Mouse (Mus musculus) right cerebral cortex, adult 2 months (tissue): ENCODE results near the gene Agbl2.
"Not testable (repeated sequence)": the region's sequence is repeated elsewhere in the genome, so short reads cannot be mapped to it uniquely, and the experiment has no call there.

ENCODE experiments used
- DNase-seq, 2 experiments: peaks; one replicate each; pipeline ENCODE4 v3.0.0; 2021 to 2022; ENCODE audit warnings: low spot score in 2 of 2

Gene Agbl2

DNA sequence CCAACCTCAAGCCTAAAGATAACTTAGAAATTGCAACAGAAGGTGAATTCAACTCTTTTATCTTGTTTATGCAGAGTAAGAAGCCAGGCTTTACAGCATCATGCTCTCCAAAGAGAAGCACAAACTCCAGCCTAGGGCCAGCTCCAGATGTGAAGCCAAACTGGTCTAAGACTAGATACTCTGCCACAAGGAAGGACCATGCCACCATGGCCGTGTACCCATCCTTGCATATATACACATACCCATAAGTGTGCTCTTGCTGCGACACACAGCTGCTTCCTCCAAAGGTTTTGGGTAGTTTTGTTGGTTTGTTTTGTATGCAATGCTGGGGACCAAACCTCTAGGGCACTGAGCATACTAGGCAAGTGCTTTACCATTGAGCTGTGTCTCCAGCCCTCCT is 32.7 kb downstream of the Agbl2 start:
- no peak for DNase-seq

DNA sequence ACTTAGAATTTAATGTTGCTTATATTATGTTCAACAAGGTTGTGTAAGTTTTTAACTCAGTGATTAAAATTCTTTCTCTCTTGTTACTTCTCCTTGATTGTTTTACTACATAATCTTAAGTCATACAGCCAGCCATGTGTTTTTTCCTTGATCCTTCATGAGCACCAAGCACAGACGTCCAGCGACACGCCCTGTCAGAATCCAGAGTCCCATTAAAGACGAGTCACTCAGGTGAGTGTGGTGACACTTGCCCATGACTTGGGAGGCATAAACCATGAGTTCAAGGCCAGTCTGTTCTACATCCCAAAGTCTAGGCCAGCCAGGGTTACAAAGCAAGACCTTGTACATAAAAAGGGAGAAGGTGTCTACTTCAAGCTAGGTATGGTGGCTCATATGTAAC is 33.6 kb downstream of the Agbl2 start:
- no peak for DNase-seq

DNA sequence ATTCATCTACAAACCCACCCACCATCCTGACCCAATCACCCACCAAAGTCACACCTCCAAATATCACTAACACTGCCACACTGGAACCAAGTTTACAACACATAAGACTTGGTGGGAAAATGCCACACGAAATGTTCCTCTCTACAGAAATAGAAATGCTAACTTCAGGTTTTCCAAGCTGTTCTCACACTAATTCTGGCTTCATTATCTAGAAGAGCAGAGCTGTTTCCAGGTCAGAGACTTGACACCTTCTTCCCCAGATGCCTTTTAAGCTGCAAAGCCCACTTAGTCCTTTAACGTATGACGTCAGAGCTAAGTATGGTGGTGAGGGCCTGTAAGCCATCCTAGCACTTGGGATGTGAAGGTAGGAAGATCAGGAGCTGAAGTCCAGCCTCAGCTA is 36.2 kb downstream of the Agbl2 start:
- DNase-seq, result peak; percentile 12 to 23

DNA sequence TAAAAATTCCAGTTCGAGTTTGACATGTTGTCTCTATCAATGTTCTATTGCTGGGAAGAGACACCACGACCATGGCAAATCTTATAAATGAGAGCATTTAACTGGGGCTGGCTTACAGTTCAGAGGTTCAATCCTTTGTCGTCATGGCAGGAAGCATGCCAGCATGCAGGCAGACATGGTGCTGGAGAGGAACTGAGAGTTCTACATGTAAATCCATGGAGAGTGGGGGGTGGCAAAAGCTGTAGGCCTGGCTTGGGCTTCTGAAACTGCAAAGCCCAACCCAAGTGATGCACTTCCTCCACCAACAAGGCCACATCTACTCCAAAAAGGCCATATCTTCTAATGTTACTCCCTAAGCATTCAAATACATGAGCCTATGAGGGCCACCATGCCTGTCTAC is 38.4 kb downstream of the Agbl2 start:
- DNase-seq, result no peak

DNA sequence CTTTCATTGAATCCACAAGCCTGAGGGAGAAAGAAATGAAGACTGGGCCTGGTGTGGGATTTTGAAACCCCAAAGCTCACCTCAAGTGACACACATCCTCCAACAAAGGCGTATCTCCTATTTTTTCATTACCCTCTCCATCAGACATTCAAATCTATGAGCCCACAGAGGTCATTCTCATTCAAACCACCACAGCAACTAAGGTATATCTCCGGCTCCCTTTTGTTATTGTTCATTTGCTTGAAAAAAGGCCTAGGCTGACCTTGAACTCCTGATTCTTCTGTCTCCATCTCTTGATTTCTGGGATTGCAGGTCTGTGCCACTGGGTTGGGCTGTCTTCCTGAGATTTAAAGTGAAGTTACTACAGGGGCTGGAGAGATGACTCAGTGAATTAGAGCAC is 40.5 kb downstream of the Agbl2 start:
- no peak for DNase-seq

DNA sequence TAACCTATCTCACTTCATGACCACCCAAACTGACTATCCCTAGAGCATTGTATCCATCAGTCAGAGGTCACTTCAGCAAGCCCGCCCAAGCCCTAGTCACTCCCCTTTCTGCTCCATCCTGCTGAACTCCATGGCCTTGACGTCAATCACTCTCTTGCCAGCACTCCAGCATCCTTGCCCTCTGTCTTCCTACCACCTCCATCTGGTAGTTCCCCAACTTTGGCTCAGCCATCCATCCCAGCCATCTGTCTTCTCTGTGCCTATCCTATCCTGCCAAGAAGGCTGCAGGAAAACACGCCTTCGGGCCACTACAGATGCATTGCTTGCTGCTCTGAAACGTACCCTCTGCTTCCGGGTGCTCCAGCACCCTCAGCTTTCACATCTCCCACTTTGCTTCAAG is 41.3 kb downstream of the Agbl2 start:
- peak in 1 of 2 experiments; percentile 6 for DNase-seq

DNA sequence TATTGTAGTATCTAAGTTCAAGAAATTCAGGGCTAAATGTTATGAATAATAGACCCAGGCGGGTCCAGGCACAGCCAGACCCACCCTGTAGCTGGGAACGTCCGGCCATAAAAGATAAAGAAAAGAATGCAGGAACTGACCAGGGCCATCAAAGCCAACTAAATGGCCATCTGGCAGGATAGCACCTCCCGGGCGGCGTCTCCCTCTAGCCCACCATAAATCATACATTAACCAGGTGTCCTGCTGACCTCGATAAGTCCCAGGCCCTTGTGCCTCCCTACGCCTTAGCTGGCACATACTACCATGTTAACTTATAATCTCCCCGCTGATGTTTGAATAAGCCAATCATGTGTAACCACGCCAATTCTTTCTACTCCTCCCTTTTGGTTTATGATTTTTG is 42.0 kb downstream of the Agbl2 start:
- not testable (repeated sequence) for DNase-seq

DNA sequence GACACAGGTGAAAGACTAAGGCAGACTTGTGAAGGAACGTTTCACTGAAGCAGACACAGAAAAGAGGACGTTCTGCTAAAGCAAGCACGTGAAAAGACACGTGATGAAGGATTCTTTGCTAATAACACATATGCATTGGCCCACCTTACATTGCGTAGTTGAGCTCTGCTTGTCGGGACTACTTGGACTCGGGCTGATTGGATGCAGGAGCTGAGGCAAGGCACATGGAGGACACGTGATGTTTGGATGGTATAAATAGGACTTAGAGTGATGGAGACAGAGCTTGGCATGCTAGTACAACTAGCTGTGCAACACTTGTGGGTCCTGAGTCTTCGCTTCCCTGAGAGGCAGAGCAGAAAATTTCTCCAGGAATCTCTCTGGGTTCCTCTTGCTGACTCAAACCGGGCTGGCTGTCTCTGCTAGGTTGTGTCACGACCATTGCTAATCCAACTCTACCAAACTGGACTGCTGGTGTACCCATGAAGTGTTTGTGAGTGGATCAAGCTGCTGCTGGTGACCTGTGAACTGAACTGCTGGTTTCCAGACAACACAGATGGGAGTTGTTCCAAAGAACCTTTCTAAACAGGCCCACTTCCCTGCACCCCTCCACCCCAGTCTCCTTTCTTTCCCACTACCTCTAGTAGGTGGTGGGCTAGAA is 43.1 kb downstream of the Agbl2 start:
- DNase-seq, result no peak

DNA sequence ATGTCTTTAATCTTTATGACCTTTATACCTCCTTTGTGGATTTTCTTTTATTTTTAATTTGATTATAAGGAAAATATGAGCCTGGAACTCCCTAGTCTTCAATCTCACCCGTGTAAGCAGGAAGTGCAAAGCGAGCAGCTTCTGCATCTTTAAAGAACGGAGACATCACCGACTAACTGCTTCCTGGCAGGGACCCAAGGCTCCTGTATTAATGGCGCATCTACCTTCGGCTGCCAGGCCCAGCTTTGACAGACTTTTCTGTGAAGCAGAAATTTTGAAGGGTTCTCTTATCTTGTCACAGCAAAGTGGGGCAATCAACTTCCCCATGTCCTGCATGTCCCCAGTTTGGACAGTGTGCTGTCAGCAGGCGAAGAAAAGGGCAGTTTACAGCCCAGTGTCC is 46.2 kb downstream of the Agbl2 start:
- no peak for DNase-seq

DNA sequence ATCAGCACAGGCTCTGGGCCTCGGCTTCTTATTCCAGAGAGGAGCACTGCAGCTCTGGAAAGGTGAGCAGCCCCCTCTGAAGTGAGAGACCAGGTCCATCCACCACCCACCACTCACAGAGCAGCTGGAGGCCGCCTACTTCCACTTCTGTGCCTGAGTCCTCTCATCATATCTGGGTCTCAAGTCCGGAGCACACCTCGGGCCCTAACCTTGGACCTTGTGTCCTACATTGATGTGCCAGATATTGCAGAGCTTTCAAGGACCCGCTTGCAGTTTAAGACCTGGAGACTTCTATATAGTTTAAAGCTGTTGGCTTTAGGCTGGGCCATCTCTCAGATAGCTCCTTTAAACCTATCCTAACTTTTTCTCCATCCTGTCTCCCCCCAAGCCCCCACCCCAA is 51.0 kb downstream of the Agbl2 start:
- no peak for DNase-seq

DNA sequence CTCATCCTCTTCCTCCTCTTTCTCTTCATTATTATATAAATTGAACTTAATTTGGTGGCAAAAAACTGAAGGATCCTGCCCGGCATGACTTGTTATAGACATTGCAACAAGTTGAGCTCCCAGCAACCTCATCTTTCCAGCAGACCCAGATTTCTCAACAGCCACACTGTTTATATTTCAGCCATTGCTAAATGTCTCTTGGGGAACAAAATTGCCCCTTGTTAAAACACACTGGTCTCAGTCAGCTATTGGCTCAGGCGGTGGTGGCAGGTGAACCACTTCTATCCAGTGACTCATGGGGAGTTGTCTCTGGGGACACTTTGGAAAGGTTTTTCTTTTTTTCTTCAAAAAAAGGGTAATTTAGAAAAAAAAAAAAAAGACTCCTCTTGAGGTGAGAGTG is 56.1 kb downstream of the Agbl2 start:
- no peak for DNase-seq

DNA sequence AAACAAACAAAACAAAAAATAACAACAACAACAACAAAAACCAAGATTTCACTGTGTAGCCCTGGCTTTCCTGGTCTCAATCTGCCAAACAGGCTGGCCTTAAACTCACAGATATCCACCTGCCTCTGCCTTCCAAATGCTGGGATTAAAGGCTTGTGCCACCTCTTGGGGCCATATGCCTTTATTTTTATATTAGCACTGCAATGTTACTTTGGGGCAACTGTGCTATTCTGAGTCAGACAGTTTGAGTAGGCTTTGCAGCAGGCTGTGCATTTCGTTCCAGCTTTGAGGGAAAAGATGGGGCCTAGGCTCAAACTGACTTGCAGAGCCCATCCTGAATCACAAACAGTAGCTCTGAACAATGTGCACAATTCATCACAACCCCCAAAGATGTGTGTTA is 61.1 kb downstream of the Agbl2 start:
- no peak for DNase-seq

DNA sequence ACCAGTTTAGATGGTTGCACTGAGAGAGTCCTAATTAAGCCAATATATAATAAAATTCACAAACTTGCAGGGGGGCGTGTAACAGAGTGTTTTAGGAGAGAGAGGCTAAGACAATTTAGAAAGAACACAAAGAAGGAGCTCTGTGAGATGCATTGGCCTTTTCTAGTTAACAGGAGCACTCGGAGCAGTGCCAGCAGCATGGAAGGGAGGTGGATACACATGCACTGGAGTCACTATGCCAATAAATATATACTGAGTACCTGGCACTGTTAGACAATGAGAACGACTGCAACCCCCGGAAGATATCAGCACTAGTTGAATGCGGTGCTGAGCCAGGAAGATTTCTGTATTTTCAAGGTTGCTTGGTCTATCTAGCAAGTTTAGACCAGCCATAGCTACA is 61.7 kb downstream of the Agbl2 start:
- no peak for DNase-seq

DNA sequence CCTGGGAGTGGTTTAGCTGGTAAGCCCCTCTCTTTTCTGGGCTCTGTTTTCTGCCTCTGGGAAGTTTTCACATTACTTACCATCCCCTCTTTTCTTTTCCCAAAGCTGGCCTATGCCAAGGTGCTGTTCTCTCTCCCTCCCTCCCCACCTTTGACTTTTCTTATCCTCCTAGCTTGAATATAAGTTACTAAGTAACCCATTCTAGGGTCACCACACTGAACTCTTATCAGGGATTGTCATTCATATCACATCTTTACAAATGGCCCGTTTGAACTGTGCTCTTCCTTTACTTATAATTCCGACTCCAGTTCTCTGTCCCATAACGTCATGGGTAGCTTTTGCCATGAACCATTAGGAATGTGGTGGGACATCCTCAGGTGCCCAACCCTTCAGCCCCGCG is 62.7 kb downstream of the Agbl2 start:
- DNase-seq, result no peak

DNA sequence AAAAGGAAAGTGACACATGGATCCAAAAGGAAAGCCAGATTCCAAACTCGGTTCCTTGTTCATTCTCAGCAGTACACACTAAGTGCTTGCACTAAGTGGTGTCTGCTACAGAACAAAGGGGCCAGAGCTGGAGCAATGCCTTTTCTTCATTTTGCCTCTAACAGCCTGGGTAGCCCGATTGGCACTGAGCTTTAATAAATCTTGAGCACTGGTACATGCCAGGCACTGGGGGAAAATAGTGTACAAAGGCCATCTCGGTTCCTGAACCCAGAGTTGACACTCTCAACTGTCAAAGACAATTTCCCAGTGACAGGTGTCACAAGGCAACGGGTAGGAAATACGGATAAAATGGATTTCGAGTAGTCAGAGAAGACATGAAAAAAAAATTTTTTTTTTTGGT is 63.6 kb downstream of the Agbl2 start:
- no peak for DNase-seq

DNA sequence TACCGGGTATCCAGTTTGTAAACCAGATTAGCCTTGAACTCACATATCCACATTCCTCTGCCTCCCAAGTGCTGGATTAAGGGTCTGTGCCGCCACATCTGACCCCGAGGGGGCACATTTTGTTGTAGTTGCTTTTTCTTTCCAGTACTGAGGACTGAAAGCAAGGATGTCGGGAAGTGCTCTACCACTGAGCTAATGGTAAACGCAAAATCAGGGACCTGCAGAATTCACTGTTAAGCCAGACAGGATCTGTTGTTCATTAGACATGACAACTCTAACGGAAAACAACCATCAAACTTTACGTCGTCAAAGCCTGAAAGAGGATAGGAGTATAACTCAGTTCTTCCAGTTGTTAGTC is 64.0 kb downstream of the Agbl2 start:
- DNase-seq, result no peak

DNA sequence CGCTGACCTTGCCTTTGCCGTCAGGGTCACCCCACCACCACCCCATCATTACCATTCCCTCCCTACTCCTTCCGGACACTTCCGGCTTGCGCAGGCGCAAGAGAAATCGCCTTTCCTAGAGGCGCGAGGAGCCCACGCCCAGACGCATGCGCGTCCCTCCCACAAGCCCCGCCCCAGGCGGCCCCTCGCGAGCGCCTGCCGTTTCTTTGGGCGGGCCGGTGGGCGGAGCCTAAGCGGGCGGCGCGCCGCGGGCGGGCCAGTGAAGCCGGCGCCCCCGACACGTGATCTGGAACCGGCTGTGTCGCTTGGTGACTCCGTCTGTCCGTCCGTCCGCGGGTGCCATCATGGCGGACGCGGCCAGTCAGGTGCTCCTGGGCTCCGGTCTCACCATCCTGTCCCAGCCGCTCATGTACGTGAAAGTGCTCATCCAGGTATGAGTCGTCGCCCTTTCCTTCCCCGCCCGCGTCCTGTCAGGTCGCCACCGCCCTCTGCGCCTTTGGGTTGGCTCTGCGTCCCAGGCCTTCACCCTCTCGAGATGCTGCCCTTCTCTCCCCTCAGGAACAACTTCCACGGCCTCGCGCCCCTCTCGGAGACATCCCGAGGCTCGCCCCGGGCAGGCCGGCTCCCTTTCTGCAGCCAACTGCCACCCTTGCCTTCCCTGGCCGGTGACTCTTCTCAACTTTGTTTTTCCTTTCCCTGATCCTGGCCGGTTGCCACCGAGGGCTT is 64.6 kb downstream of the Agbl2 start, which contains the start of gene Mtch2:
Mtch2 (plus strand) TSS at position 201 of the 726 bp plus-strand sequence.
- DNase-seq, result peak; percentile 96

DNA sequence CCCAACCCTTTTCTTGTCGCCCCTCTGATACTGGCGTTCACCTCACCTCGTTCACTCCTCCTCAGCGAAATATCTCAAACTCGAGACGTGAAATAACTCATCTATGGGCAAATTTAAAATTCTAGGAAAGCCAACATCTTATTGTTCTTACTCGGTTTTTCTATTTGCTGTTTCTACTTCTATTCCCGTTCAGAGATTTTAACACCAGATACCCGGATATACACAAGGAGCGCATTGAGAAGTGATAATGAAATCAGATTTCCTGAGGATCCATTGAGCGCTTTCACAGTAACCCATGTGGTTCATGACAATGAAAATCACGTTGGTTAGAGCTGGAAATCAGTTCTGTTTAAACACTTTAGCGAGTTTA is 65.1 kb downstream of the Agbl2 start:
- DNase-seq, result no peak

DNA sequence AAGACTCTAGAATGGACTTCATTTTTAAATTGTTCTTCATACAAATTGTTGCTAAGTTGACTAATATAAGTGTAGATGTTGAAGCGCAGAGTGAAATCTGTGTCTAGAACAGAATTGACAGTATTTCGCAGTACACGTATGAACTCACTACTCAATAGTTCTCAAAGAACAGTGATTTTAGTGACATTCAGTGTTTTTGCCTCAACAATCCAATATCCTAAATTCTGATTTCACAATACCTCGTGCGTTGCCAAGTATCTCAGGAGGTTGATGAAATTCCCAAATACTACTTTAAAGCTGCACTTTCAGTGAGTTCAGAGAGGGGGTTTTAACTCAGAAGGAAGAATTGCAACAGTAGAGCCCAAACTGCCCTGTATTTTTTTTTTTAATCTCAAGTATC is 65.8 kb downstream of the Agbl2 start:
- DNase-seq, result no peak

DNA sequence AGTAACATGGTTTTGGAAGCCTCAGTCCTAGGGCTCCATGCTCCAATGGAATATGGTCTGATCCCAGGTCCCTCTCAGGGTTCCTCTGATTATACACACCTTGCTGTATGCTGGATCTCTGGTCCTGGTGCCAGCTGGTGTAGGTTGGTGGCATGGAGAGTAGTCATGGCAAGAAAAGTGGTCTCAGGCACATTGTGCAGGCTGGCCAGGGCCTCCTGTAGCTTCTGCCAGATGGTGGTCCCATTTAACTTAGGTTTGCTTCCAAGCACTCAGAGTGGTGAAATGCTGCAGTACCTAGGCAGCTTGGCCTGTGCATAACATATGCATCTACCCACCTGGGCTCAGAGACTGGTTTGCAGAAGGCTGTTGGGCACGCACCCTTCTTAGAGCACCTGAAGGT is 67.9 kb downstream of the Agbl2 start:
- no peak for DNase-seq

DNA sequence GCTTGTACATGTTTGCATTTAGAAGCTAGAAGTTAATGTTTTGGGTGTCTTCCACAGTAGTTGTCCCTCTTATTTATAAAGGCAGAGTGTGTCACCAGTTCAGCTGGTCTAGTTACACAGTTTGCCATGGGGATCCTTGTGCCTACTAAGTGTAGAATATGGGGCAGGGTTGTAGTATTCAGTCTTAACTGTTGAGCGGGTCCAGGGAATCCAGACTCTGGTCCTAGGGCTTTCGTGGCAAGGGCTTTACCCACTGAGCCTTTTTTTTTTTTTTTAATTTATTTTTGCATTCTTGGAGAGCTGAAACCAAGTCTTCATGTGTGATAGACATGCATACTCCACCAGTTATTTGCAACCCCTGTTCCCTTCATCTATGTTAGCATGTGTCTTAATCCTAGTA is 79.0 kb downstream of the Agbl2 start:
- DNase-seq, result no peak

DNA sequence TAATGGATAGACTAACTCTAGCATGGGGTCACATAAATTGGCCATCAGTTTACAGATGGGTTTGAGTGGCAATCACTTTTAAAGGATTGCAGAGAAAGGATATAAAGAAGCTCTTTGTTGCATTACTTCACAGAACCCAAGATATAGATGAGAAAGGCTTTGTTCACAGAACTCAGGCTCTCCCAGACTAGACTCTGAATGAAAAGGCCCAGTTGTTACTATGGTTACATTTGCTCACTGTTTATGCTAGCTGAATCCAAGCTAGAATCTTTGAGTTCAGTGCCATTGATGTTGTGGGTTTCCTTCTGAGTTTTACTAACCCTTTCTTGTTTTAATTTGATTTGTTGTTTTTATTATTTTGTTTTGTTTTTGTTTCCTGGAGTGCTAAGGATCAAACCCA is 81.7 kb downstream of the Agbl2 start:
- DNase-seq, result no peak

DNA sequence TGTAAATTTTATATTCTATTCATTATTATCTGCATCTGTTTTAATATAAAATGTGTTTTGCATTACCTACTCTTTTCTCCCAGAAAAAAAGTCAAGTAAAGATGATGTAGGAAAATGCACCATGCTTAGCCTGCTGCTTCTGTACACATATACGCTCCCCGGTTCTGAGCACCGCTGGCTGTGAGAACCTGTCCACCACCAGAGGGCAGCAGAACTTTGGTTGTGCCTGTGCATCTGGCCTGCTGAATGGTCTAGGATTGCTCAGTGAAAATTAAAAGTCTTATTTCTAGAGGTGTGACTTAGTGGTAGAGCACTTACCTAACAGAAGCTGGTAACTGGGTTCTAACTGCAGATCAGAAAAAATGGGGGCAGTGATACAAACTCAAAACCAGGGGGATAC is 84.0 kb downstream of the Agbl2 start:
- DNase-seq, result peak; percentile 94 to 96

DNA sequence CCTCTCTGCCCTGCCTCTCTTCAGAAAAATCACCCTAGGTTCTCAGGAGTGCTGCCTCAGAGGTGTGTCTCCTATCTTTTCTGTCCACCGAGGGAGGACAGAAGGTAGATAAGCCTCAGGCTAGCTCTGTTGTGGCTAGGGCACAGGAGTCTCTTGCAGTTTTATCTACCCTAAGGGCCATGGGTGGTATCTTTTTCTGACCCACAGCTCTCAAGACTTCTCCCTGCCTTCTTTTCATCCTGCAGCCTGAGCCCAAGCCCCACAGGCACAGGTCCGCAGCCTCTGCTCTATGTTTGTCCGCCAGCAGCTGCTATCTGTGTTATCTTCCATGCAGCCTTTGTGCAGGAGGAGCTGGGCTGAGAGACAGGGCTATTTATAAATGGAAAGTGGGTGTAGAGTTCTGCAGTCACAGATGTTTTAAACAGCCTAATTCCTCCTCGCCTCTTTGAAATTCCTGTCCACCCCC is 87.6 kb downstream of the Agbl2 start:
- DNase-seq, result peak; percentile 64 to 66
